Mouse (Mus musculus) kidney, adult 8-10 months (tissue): ENCODE measurements around the gene Prelp.
A peak's percentile ranks its signal among the peaks of the same experiment; 100 is the strongest.
"Not testable (repeated sequence)": the region's sequence is repeated elsewhere in the genome, so short reads cannot be mapped to it uniquely, and the experiment has no call there.

Source experiments
- DNase-seq, 2 experiments: peaks; one replicate each; pipeline ENCODE4 v3.0.0; 2022

The Prelp gene

DNA sequence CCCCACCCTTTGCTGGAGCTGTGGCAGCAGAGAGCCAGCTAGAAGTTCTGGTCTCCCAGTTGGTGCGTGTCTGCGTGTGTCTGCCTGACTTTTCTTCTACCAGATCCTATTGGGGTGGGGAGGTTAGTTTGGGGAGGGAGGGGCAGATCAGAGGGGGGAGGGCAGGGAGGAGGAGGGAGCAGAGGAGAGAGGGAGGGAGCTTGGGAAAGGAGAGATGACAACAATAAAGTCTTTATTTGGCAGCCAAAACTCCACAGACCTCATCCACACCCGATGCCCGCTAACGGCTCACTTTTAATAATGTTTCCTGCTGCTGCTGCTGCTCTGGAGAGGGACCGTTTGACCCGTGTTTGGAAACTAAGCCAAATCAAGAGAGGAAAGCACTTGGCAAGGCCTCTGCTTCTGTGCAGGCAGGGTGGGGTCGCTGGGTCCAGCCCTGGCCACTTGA lies at the start of gene Prelp:
Prelp (minus strand) TSS at position 111 of the 448 bp plus-strand sequence.
- peak; percentile 38 to 54 for DNase-seq

GRCm38 (mm10) chr1:133969427-133969826 lies 48.2 kb upstream of the Prelp start:
- DNase-seq: no peak

GRCm38 (mm10) chr1:133968788-133969325 lies 47.6 kb upstream of the Prelp start:
- DNase-seq: no peak

DNA sequence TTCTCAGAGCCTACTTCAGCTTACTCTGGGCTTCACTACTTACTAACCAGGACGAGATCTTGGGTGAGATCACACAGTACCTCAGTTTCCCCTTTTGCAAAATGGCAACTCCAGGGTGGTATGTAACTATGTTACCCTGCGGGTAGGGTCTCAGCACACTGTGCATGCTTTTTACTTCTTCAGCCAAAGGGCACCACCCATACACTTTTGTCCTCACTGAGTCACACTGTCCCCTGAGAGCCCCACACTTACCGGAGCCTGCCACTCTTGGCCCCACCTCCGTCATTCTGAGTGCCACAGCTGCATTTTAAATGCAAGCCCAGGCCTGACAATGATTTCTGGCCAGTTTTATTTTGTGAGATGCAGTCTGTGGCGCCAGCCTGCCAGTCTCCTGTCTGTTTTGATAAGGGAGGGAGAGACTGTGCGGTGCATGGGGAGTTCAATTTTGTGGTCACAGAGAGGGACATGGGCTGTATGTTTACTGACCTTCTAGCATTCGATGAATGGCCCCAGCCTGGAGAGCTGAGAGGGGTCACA lies 46.3 kb upstream of the Prelp start:
- no peak for DNase-seq

DNA sequence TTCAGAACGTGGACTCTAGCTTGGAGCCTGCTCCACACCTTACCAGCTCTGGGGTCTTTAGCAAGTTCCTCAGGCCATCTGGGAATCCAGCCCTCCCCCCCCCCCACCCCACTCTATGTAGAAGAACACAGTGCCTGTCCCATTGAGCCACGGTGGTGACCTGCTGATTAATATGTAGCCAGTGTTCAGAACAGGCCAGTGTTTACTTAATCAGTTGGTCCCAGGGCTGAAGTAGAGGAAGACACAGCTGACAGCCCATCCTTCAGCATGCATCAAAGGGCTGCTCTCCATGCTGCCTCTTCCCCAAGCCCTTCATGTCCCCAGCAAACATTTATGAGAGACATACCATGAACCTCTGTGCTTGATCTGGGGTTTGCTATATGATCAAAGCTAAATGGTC lies 44.8 kb upstream of the Prelp start:
- no peak for DNase-seq

DNA sequence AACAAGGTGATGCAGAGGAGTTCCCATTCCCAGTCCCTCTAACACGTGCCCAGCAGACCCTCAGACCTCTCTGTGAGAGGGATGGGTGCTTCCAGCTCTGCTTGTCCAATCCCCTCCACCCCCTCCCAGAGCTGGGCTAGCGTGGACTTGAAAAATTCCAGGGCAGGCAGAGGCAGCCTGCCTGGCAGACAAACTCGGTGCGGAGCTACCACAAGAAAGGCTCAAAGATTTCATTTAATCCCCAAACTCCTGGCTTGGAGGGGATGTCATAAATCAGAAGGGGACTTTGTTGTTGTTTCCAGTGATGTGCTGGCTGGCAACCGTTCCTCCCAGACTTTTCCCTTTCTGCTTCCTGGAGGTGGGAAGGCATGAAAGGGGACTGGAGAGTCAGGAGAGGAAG lies 44.1 kb upstream of the Prelp start:
- DNase-seq: peak in 1 of 2 experiments; percentile 33

- no peak for DNase-seq
Measured at GRCm38 (mm10) chr1:133964742-133965141, 43.5 kb upstream of the Prelp start.

DNA sequence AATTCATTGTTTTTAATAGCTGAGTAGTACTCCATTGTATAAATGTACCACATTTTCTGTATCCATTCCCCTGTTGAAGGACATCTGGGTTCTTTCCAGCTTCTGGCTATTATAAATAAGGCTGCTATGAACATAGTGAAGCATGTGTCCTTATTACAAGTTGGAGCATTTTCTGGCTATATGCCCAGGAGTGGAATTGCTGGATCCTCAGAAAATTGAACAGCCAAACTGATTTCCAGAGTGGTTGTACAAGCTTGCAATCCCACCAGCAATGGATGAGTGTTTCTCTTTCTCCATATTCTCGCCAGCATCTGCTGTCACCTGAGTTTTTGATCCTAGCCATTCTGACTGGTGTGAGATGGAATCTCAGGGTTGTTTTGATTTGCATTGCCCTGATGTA lies 42.4 kb upstream of the Prelp start:
- not testable (repeated sequence) for DNase-seq

GRCm38 (mm10) chr1:133963128-133963527 lies 41.9 kb upstream of the Prelp start:
- not testable (repeated sequence) for DNase-seq

DNA sequence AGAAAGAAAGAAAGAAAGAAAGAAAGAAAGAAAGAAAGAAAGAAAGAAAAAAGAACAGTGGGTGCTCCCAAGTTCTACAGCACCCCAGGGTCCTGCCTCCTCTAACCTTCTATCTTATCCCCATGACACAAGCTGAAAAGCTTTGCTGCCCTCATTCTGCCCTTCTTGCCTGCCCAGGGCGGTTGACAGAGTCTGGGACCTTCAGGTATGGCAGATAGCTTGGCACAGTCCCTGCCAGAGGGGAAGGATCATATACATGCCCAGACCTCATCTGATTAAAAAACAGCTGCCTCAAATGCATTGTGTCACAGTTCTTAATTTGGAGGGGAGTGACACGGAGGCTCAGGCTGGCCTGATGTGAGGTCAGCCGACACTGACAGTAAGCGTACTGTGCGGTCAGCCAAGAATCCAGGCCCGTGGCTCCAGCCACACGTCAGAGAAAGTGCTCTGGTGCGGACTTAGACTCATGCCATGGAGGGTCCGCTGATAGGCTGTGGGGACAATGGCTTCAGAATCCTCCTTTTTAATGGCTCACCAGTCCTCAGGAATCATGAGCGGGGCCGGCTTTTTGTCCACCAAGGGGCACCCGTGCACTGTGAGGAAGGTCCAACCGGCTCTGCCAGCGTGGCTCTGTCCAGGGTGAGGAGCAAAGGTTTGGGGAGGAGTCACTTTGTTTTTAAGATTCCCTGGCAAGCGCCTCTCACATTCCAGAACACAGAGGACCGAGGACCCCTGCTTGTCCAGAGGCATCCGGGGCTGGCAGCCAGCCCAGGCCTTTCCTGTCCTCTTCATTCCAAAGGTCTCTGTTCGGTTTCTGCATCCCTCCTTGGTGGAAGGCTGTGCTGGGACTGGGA lies 40.3 kb upstream of the Prelp start:
- peak; percentile 92 to 93 for DNase-seq

DNA sequence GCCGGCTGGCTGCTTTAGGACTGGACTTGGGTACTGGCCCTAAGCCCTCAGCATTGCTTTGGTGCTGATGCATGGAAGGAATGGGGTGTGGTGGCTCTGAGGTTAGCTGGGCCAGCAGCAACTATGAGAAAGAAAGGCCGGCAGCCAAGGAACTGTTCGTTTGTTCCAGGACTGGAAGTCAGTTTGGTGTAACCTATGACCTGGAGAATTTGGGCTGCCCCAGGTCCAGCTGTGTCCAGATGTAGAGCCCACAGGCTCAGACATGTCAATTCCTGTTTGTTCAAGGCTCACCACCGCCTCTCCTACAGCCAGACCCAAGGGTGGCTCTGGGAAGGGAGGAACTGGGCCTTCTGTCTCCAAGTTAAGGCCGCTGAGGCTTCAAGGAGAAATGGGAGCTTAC lies 38.3 kb upstream of the Prelp start:
- peak; percentile 28 to 37 for DNase-seq

- no peak for DNase-seq
Measured at GRCm38 (mm10) chr1:133954009-133954408, 32.8 kb upstream of the Prelp start.

DNA sequence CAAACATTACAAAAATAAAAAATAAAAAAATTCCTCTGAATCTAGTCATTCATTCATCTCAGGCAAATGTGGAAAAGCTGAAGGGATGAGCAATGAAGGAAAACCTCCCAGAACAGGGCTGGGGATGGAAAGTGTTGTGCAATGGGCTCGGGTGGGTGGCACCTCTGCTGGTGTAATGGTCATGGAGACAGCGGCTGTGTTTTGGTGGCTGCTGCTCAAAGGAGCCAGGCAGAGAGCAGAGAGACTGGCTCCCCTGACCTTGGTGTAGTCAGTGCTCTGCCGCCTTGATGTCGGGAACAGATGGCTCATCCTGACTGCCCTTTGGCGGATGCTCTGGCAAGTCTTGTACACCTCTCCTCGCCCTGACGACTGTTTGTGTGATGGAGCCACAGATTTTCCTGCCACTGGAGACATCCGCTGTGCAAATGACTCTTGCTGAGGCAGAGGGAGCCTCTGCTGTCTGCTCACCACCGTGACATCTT lies 32.1 kb upstream of the Prelp start:
- no peak for DNase-seq

DNA sequence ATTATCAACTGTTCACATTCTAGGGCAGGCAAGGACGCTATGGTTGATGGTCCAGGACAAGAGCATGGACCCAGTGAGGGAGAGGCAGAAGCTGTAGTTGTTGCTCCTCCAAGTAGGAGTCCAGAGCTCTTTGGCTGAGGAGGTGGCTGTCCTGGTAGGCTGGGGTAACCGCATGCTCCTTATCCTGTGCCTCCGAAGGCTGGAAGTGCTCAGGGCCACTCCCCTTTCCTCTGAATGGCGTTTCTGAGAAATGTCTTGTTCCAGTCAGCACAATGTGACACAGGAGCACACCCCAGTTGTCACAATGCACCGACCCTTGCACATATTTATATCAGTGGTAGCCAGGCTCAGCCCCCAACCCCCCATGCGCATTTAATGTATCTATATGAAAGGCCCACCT lies 30.4 kb upstream of the Prelp start:
- DNase-seq: no peak

DNA sequence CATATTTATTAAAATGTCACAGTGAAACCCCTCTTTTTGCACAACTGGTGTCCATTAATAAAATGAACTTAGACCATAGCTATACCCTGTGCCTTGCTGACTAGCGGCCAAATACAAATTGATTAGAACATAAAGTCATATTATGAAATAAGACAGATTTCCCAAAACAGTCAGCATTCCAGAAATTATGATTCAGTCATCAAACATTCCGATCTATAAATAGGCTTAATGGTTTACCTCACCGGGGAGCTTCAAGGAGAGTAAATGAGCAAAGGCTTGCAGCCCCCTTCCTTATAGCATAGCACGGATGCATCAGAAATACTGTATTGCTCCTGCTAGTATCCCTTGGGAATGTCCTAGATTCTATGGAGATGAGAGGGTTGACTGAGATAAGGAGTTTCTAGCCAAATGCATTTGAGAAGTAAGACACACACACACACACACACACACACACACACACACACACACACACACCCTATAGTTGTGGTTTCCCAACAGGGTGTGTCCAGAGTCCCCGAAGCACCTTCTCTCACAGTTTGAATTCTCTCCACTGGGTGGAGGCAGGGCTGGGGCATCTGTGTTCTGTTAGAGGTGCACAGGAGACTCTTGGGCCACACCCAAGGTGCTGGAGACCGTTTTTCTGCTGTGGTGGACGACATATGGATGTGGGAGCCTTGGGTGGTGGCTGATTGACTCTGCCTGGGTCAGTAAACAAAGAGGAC lies 29.0 kb upstream of the Prelp start:
- no peak for DNase-seq

GRCm38 (mm10) chr1:133945106-133945505 lies 23.9 kb upstream of the Prelp start:
- no peak for DNase-seq

- DNase-seq: no peak
Measured at GRCm38 (mm10) chr1:133941904-133942303, 20.7 kb upstream of the Prelp start.

DNA sequence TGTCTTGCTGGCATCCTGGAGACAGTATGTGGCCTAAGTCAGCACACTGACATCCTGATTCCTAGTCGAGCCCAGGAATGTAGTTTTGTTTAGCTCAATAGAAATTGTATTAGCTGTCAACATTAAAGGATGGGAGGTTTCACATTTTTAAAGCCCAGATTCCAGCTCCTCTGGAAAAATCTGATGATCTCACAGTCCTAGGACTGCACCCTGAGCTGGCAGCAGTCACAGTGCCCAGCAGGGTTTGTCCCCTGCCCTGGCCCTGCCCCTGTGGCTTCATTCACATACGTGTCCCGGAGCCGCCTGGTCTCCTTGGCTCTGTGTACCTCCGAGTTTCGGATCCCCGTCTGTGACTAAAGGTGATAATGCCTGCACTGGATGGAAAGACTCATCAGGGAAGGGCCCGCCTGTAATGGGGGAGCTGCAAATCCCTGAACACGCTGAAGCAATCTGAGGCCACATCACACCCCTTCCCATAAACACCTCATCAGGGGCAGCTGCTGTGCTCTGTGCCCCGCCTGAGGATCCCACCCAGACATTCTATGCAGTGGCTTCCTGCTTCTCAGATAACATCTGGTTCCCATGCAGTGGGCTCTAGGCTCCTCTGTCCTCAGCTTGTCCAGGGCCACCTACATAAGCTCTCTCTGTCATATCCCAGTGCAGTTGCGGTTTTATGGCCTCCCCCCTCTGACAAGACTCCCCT lies 20.1 kb upstream of the Prelp start:
- no peak for DNase-seq

GRCm38 (mm10) chr1:133940481-133941092 lies 19.4 kb upstream of the Prelp start:
- DNase-seq: no peak

- DNase-seq: no peak
Measured at GRCm38 (mm10) chr1:133939708-133940107, 18.5 kb upstream of the Prelp start.

GRCm38 (mm10) chr1:133936169-133936568 lies 15.0 kb upstream of the Prelp start:
- DNase-seq: no peak

DNA sequence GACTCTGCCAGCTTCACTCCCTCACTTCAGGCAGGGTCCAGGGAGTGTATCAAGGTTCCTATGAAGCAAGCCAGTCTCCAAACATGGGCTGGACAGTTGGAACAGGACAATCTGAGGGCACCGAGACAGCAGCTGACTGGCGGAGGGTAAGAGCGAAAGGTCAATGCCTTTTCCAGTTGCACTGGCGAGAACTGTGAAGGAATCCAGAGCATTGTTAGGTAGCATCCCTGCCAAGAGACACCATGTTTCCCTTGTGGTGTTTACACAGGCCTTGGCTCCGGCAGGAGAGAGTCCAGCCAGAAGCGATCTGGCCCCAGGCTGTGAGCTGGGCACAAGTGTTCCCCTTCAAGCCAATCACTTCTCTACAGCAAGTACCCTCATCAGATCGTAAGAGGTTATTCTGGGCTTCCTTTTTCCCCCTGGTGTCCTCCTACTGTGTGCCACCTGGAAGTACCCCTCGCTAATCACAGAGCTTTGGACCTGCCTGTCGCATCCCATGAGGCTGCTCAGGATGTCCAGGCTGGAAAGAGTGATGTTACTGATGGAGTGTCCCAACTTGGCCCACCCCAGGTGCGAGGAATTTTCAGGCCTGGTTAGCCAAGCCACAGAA lies 13.2 kb upstream of the Prelp start:
- DNase-seq: no peak
